Mouse (Mus musculus) CH12.LX (cell line): ENCODE data around the gene Mark2. TPM values are rescaled to one million over a fixed set of nuclear protein-coding genes. Genes with fewer than 3 reads are reported as not detected.

Experiments used
- DNase-seq: peaks from one replicate; pipeline ENCODE4 v3.0.0-alpha.2; 2013; ENCODE audit errors: extremely low read depth
- H3K27ac ChIP-seq: 2 replicates; pipeline ENCODE4 v1.5.1; 2012; ENCODE audit warnings: low read depth, mild to moderate bottlenecking, control low read depth, moderate library complexity; ENCODE audit not compliant: insufficient read depth
- H3K27me3 ChIP-seq: replicated peaks from 2 replicates; pipeline ENCODE3; 2012; ENCODE audit warnings: inconsistent platforms
- H3K36me3 ChIP-seq, 2 experiments: replicated peaks in 1 of 2; 2 replicates each; pipeline versions ENCODE3 to v1.6.1; 2012; ENCODE audit warnings: inconsistent platforms in 1 of 2, low read length in 1 of 2, mild to moderate bottlenecking in 1 of 2, mixed read lengths in 1 of 2, moderate library complexity in 1 of 2; ENCODE audit not compliant: control insufficient read depth in 1 of 2, insufficient read depth in 1 of 2
- H3K4me1 ChIP-seq, 2 experiments: 2 replicates each; pipeline ENCODE4 v1.6.1; 2012; ENCODE audit warnings: inconsistent platforms in 1 of 2, moderate library complexity in 1 of 2; ENCODE audit not compliant: insufficient read depth in 2 of 2, control insufficient read depth in 1 of 2
- H3K4me2 ChIP-seq: 2 replicates; pipeline ENCODE4 v1.6.1; 2012; ENCODE audit warnings: low read depth, mild to moderate bottlenecking, control low read depth; ENCODE audit not compliant: poor library complexity, insufficient read depth, severe bottlenecking
- H3K4me3 ChIP-seq, 3 experiments: fragments of 150-350 bp in 1 of 3; sonication (generic) in 1 of 3; replicated peaks in 1 of 3; 2 replicates each; pipeline versions ENCODE3 to v1.5.1; 2011 to 2012; ENCODE audit warnings: low read depth in 2 of 3, low read length in 2 of 3, mild to moderate bottlenecking in 2 of 3, moderate library complexity in 2 of 3, control low read depth in 1 of 3, improper control_type of control experiment in 1 of 3, inconsistent platforms in 1 of 3, mixed read lengths in 1 of 3; ENCODE audit not compliant: poor library complexity in 1 of 3
- H3K79me2 ChIP-seq: replicated peaks from 2 replicates; pipeline ENCODE4 v1.6.1; 2012; ENCODE audit warnings: mild to moderate bottlenecking, moderate library complexity; ENCODE audit not compliant: control insufficient read depth, poor library complexity, insufficient read depth, severe bottlenecking; ENCODE audit errors: extremely low read depth
- H3K9ac ChIP-seq: 2 replicates; pipeline ENCODE4 v1.6.1; 2012; ENCODE audit warnings: low read depth, mild to moderate bottlenecking, control low read depth, moderate library complexity; ENCODE audit not compliant: insufficient read depth
- H3K9me3 ChIP-seq: replicated peaks from 2 replicates; pipeline ENCODE3; 2012; ENCODE audit warnings: low read length, inconsistent platforms, mixed read lengths
- BHLHE40 ChIP-seq: IDR thresholded peaks from 2 replicates; pipeline ENCODE4 v1.6.1; 2011; ENCODE audit warnings: mild to moderate bottlenecking, low read depth, low read length, improper control_type of control experiment
- CTCF ChIP-seq, 2 experiments: IDR thresholded peaks in 1 of 2; conservative IDR thresholded peaks in 1 of 2; 2 replicates each; pipeline ENCODE4 v1.5.1; 2011 to 2012; ENCODE audit warnings: low read depth in 2 of 2, low read length in 2 of 2, improper control_type of control experiment in 1 of 2, inconsistent platforms in 1 of 2, mild to moderate bottlenecking in 1 of 2, moderate library complexity in 1 of 2
- E2F4 ChIP-seq: IDR thresholded peaks from 2 replicates; pipeline ENCODE4 v1.6.1; 2011; ENCODE audit warnings: low read depth, low read length, improper control_type of control experiment; ENCODE audit not compliant: insufficient replicate concordance
- EP300 ChIP-seq: IDR thresholded peaks from 2 replicates; pipeline ENCODE4 v1.6.1; 2011; ENCODE audit warnings: low read length, improper control_type of control experiment
- GABPA ChIP-seq: IDR thresholded peaks from 2 replicates; pipeline ENCODE4 v1.6.1; 2012; ENCODE audit warnings: low read depth, low read length, improper control_type of control experiment, inconsistent platforms; ENCODE audit not compliant: insufficient replicate concordance
- HCFC1 ChIP-seq: IDR thresholded peaks from 2 replicates; pipeline ENCODE4 v1.6.1; 2012; ENCODE audit warnings: low read depth, mild to moderate bottlenecking, inconsistent platforms, low read length, improper control_type of control experiment
- JUN ChIP-seq: IDR thresholded peaks from 2 replicates; pipeline ENCODE4 v1.6.1; 2011; ENCODE audit warnings: low read depth, mild to moderate bottlenecking, low read length, improper control_type of control experiment, moderate library complexity; ENCODE audit not compliant: insufficient read depth
- JUND ChIP-seq: conservative IDR thresholded peaks from 2 replicates; pipeline ENCODE4 v1.6.1; 2011; ENCODE audit warnings: low read depth, low read length, improper control_type of control experiment
- MAFK ChIP-seq: IDR thresholded peaks from 2 replicates; pipeline ENCODE4 v1.6.1; 2011; ENCODE audit warnings: low read length, improper control_type of control experiment; ENCODE audit not compliant: insufficient replicate concordance
- MAX ChIP-seq: IDR thresholded peaks from 2 replicates; pipeline ENCODE4 v1.6.1; 2011; ENCODE audit warnings: low read length, improper control_type of control experiment
- MEF2A ChIP-seq: IDR thresholded peaks from 2 replicates; pipeline ENCODE4 v1.6.1; 2014; ENCODE audit warnings: low read depth, mild to moderate bottlenecking, inconsistent platforms, low read length, improper control_type of control experiment, borderline replicate concordance
- MXI1 ChIP-seq: IDR thresholded peaks from 2 replicates; pipeline ENCODE4 v1.6.1; 2011; ENCODE audit warnings: mild to moderate bottlenecking, low read depth, low read length, improper control_type of control experiment
- MYC ChIP-seq: IDR thresholded peaks from 2 replicates; pipeline ENCODE4 v1.6.1; 2011; ENCODE audit warnings: low read depth, mild to moderate bottlenecking, improper control_type of control experiment, low read length
- NRF1 ChIP-seq: IDR thresholded peaks from 2 replicates; pipeline ENCODE4 v1.6.1; 2014; ENCODE audit warnings: low read depth, mild to moderate bottlenecking, inconsistent platforms, low read length, improper control_type of control experiment, moderate library complexity
- POLR2A ChIP-seq: IDR thresholded peaks from 2 replicates; pipeline ENCODE4 v1.6.1; 2011; ENCODE audit warnings: low read depth, mild to moderate bottlenecking, improper control_type of control experiment, low read length
- RAD21 ChIP-seq: IDR thresholded peaks from 2 replicates; pipeline ENCODE4 v1.6.1; 2011; ENCODE audit warnings: low read depth, mild to moderate bottlenecking, low read length, improper control_type of control experiment, moderate library complexity
- RCOR1 ChIP-seq: conservative IDR thresholded peaks from 2 replicates; pipeline ENCODE4 v1.6.1; 2012; ENCODE audit warnings: low read depth, mild to moderate bottlenecking, inconsistent platforms, low read length, improper control_type of control experiment
- SIN3A ChIP-seq: IDR thresholded peaks from 2 replicates; pipeline ENCODE4 v1.6.1; 2012; ENCODE audit warnings: low read length, improper control_type of control experiment, inconsistent platforms
- SMC3 ChIP-seq: IDR thresholded peaks from 2 replicates; pipeline ENCODE4 v1.6.1; 2011; ENCODE audit warnings: low read depth, low read length, improper control_type of control experiment
- TBP ChIP-seq: conservative IDR thresholded peaks from 2 replicates; pipeline ENCODE4 v1.6.1; 2011; ENCODE audit warnings: low read depth, low read length, improper control_type of control experiment
- UBTF ChIP-seq: IDR thresholded peaks from 2 replicates; pipeline ENCODE4 v1.6.1; 2012; ENCODE audit warnings: low read depth, mild to moderate bottlenecking, inconsistent platforms, low read length, improper control_type of control experiment, moderate library complexity
- USF1 ChIP-seq: IDR thresholded peaks from 2 replicates; pipeline ENCODE4 v1.6.1; 2014; ENCODE audit warnings: low read depth, mild to moderate bottlenecking, inconsistent platforms, low read length, improper control_type of control experiment
- USF2 ChIP-seq: conservative IDR thresholded peaks from 2 replicates; pipeline ENCODE4 v1.6.1; 2011; ENCODE audit warnings: low read depth, low read length, improper control_type of control experiment
- ZNF384 ChIP-seq: IDR thresholded peaks from 2 replicates; pipeline ENCODE4 v1.6.1; 2012; ENCODE audit warnings: low read depth, low read length, improper control_type of control experiment, inconsistent platforms
- dilution Hi-C: fragments of 300-500 bp; cut with MboI; formaldehyde crosslinking; loops from 2 replicates; pipeline ENCODE4 v1.14.3; 2020; ENCODE audit warnings: low sequenced_read_pairs; ENCODE audit not compliant: extremely low pct_unique_long_range_greater_than_20kb, extremely low pct_ligation_motif_present
- in situ Hi-C: fragments of 300-500 bp; cut with MboI; formaldehyde crosslinking; loops from 3 replicates; pipeline ENCODE4 v1.14.3; 2019; ENCODE audit warnings: low sequenced_read_pairs, low pct_ligation_motif_present, low pct_unique_long_range_greater_than_20kb, mixed read lengths
- polyA plus RNA-seq: library from polyadenylated mRNA; unstranded; fragments of >175 nt; gene quantifications from 2 replicates; pipeline ENCODE4 v1.2.1, GENCODE M21; 2012; ENCODE audit warnings: low read depth; ENCODE audit not compliant: insufficient read length
- total RNA-seq, 2 experiments: library from RNA; depleted of rRNA; stranded (reverse); fragments of 300-350 nt in 1 of 2; fragments of >200 nt in 1 of 2; gene quantifications; 2 replicates each; pipeline ENCODE4 v1.2.3; 2012 to 2014

Gene Mark2
- total and polyA plus RNA-seq, 3 experiments, result 8.1 to 34.4 (median 19.0) TPM

- in situ Hi-C loops, result no loop called here
- no peak for DNase-seq
- Histone ChIP-seq H3K4me3 (no peak overlapping the region), H3K27me3 (no peaks in the 10 kb centered on the region), H3K4me1 (peaks cover 0 to 50% of the 10 kb centered on the region in 2 experiments; a peak in 2 of 4 replicates), H3K27ac (no peak overlapping the region), H3K79me2 (peaks cover 3% of the 10 kb centered on the region), H3K36me3 (peaks cover 0 to 72% of the 10 kb centered on the region in 2 experiments), H3K9ac (no peak overlapping the region), H3K9me3 (no peaks in the 10 kb centered on the region), H3K4me2 (no peak overlapping the region)
- dilution Hi-C loops, result no loop called here
- TF ChIP-seq CTCF (conservative IDR thresholded peaks at IDR 0.05 in 1 of 2, IDR thresholded peaks at IDR 0.05 in 1 of 2; ENCODE audit: low read depth in 2 of 2, low read length in 2 of 2), result no peak
- no peak for TF ChIP-seq MXI1
- no peak for TF ChIP-seq EP300
- TF ChIP-seq MEF2A, result no peak
- TF ChIP-seq TBP, result no peak
- no peak for TF ChIP-seq HCFC1
- TF ChIP-seq BHLHE40, result no peak
- TF ChIP-seq ZNF384, result no peak
- TF ChIP-seq RCOR1, result no peak
- no peak for TF ChIP-seq E2F4
- TF ChIP-seq NRF1, result no peak
- TF ChIP-seq USF1, result no peak
- no peak for TF ChIP-seq RAD21
- TF ChIP-seq SIN3A, result no peak
Measured at GRCm38 (mm10) chr19:7302493-7302797, 39.2 kb downstream of the Mark2 start.

- dilution Hi-C loops, result no loop called here
- peaks cover 0 to 72% of the 10 kb centered on the region in 2 experiments for H3K36me3 ChIP-seq
- no peak overlapping the region for H3K4me2 ChIP-seq
Measured at GRCm38 (mm10) chr19:7301647-7302492, 39.8 kb downstream of the Mark2 start.

More at GRCm38 (mm10) chr19:7301647-7302492, 39.8 kb downstream of the Mark2 start:
- Histone ChIP-seq H3K4me3 (no peak overlapping the region), H3K4me1 (peaks cover 0 to 44% of the 10 kb centered on the region in 2 experiments; a peak in 2 of 4 replicates), H3K9ac (no peak overlapping the region), H3K9me3 (no peaks in the 10 kb centered on the region), H3K79me2 (peaks cover 3% of the 10 kb centered on the region), H3K27ac (no peak overlapping the region), H3K27me3 (no peaks in the 10 kb centered on the region)
- in situ Hi-C loops, result no loop called here
- TF ChIP-seq TBP, result no peak
- TF ChIP-seq EP300, result no peak
- TF ChIP-seq JUN, result no peak
- no peak for TF ChIP-seq HCFC1
- no peak for TF ChIP-seq POLR2A
- TF ChIP-seq NRF1, result no peak
- TF ChIP-seq CTCF (conservative IDR thresholded peaks at IDR 0.05 in 1 of 2, IDR thresholded peaks at IDR 0.05 in 1 of 2; ENCODE audit: low read depth in 2 of 2, low read length in 2 of 2), result no peak
- TF ChIP-seq USF1, result no peak
- TF ChIP-seq MEF2A, result no peak
- no peak for TF ChIP-seq MYC
- no peak for TF ChIP-seq ZNF384
- no peak for TF ChIP-seq JUND
- TF ChIP-seq MAX, result no peak
- no peak for TF ChIP-seq USF2
- TF ChIP-seq SMC3, result no peak
- no peak for TF ChIP-seq UBTF
- no peak for TF ChIP-seq MAFK
- TF ChIP-seq GABPA, result no peak
- no peak for DNase-seq
